In the genomic region with DNA sequence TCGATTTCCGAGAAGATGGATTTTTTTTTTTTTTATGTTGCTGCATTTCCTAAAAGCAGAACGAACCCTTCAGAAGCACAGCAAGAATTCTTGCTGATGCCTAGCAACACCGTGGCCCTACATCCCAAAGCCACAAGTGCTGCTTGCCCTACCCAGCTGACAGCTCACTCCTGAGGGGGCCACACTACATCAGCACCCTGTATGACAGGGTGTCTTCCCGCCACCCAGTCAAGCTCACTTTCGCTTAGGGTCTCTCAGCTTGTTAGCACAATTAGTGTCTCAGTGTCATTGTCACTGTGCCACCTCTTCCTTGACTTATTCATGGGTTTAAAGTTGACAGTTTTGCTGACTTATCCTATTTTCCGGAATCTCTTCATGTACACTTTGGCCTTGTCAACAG, we compare ENCODE assay signal across 23 mouse cellular contexts.
"Had no signal": no experiment of that assay in that cellular context is flagged by ENCODE, and none has a peak within 500 bp of the region (broad histone marks: within the 10 kb centered on the region; RNA-seq: fewer than 3 reads in every experiment).

No protein-coding gene starts in this region.

- DNase-seq: forebrain, postnatal 0 days; gastrocnemius, postnatal 14 days; gastrocnemius, postnatal 36 days; heart, adult 18-20 months; heart, postnatal 14 days; heart, postnatal 36 days; kidney, adult 11 months; kidney, adult 8-10 months; kidney, postnatal 10 days; kidney, postnatal 36 days; layer of hippocampus, adult 9-11 months; layer of hippocampus, postnatal 36 days; left cerebral cortex, postnatal 4 days; liver had no signal

- H3K4me1 ChIP-seq: heart, embryonic 13.5 days; heart, embryonic 15.5 days; hindbrain, embryonic 13.5 days; hindbrain, embryonic 15.5 days; limb, embryonic 12.5 days had no signal

- ATAC-seq: forebrain, postnatal 0 days; hindbrain, postnatal 0 days; intestine, embryonic 16.5 days had no signal

- H3K4me2 ChIP-seq: heart, embryonic 11.5 days; heart, embryonic 13.5 days; heart, embryonic 15.5 days; hindbrain, embryonic 13.5 days; hindbrain, embryonic 15.5 days; limb, embryonic 12.5 days; liver, embryonic 11.5 days had no signal

- H3K9me3 ChIP-seq: heart, embryonic 13.5 days; heart, embryonic 15.5 days; hindbrain, embryonic 13.5 days; hindbrain, embryonic 15.5 days; limb, embryonic 12.5 days had no signal

- H3K4me3 ChIP-seq: heart, embryonic 13.5 days; heart, embryonic 15.5 days; hindbrain, embryonic 13.5 days; hindbrain, embryonic 15.5 days; limb, embryonic 12.5 days had no signal

- H3K36me3 ChIP-seq: heart, embryonic 13.5 days; heart, embryonic 15.5 days; hindbrain, embryonic 13.5 days; hindbrain, embryonic 15.5 days; limb, embryonic 12.5 days had no signal

- H3K27ac ChIP-seq: heart, embryonic 13.5 days; heart, embryonic 15.5 days; hindbrain, embryonic 13.5 days; hindbrain, embryonic 15.5 days; hindbrain, postnatal 0 days; limb, embryonic 12.5 days had no signal

- H3K27me3 ChIP-seq: heart, embryonic 13.5 days; heart, embryonic 15.5 days; hindbrain, embryonic 13.5 days; hindbrain, embryonic 15.5 days; limb, embryonic 12.5 days had no signal

- H3K9ac ChIP-seq: forebrain, postnatal 0 days; heart, embryonic 13.5 days; heart, embryonic 15.5 days; hindbrain, embryonic 13.5 days; hindbrain, embryonic 15.5 days; limb, embryonic 12.5 days had no signal
